Mouse (Mus musculus): Measurements from ENCODE around the gene Nek3. TPM values are rescaled to one million over a fixed set of nuclear protein-coding genes. Genes with fewer than 3 reads are reported as not detected.
"Not testable (repeated sequence)": the region's sequence is repeated elsewhere in the genome, so short reads cannot be mapped to it uniquely, and the experiment has no call there.

Nek3 gene
- polyA plus RNA-seq, 1 experiment from 2014 or later = 7.9 TPM

GRCm38 (mm10) chr8:22149643-22150344 lies 16.4 kb downstream of the Nek3 start:
- DNase-seq (ENCODE audit: low spot score) (no peak), ATAC-seq (ENCODE audit: insufficient number of reproducible peaks, low FRiP score, low TSS enrichment, low read depth) (no peak)
- Histone ChIP-seq H3K9ac (ENCODE audit: low read length) (no peak overlapping the region), H3K36me3 (ENCODE audit: control insufficient read depth, insufficient read depth, low read length) (no peaks in the 10 kb centered on the region), H3K9me3 (ENCODE audit: control insufficient read depth, low read length) (no peaks in the 10 kb centered on the region), H3K4me2 (ENCODE audit: low read depth, severe bottlenecking) (no peak overlapping the region), H3K4me3 (ENCODE audit: low read depth, low read length) (no peak overlapping the region), H3K27me3 (ENCODE audit: control insufficient read depth, insufficient read depth, low read length) (no peaks in the 10 kb centered on the region), H3K4me1 (ENCODE audit: control insufficient read depth, insufficient read depth, low read length) (no peaks in the 10 kb centered on the region), H3K27ac (replicated peaks; ENCODE audit: low read depth, low read length) (no peak overlapping the region)
- 94% methylated on average over 11 of the region's 11 CpGs for WGBS

GRCm38 (mm10) chr8:22148367-22148740 lies 17.9 kb downstream of the Nek3 start:
- H3K9me3 ChIP-seq (ENCODE audit: control insufficient read depth, low read length) = no peaks in the 10 kb centered on the region
- 93% methylated on average over 7 of the region's 7 CpGs for WGBS
- no peak overlapping the region for H3K4me2 ChIP-seq (ENCODE audit: low read depth, severe bottlenecking)
- no peaks in the 10 kb centered on the region for H3K27me3 ChIP-seq (ENCODE audit: control insufficient read depth, insufficient read depth, low read length)
- no peaks in the 10 kb centered on the region for H3K4me1 ChIP-seq (ENCODE audit: control insufficient read depth, insufficient read depth, low read length)
- no peak overlapping the region for H3K4me3 ChIP-seq (ENCODE audit: low read depth, low read length)
- no peaks in the 10 kb centered on the region for H3K36me3 ChIP-seq (ENCODE audit: control insufficient read depth, insufficient read depth, low read length)
- no peak overlapping the region for H3K27ac ChIP-seq (replicated peaks; ENCODE audit: low read depth, low read length)
- H3K9ac ChIP-seq (ENCODE audit: low read length) = no peak overlapping the region
- ATAC-seq (ENCODE audit: insufficient number of reproducible peaks, low FRiP score, low TSS enrichment, low read depth) (no peak), DNase-seq (ENCODE audit: low spot score) (no peak)

- H3K4me3 ChIP-seq (ENCODE audit: low read depth, low read length) = no peak overlapping the region
- H3K27ac ChIP-seq (replicated peaks; ENCODE audit: low read depth, low read length) = no peak overlapping the region
- no peaks in the 10 kb centered on the region for H3K36me3 ChIP-seq (ENCODE audit: control insufficient read depth, insufficient read depth, low read length)
- H3K9ac ChIP-seq (ENCODE audit: low read length) = no peak overlapping the region
- H3K4me2 ChIP-seq (ENCODE audit: low read depth, severe bottlenecking) = no peak overlapping the region
- WGBS = 81% methylated on average over 9 of the region's 9 CpGs
- ATAC-seq (ENCODE audit: insufficient number of reproducible peaks, low FRiP score, low TSS enrichment, low read depth) = no peak
- no peak for DNase-seq (ENCODE audit: low spot score)
- H3K4me1 ChIP-seq (ENCODE audit: control insufficient read depth, insufficient read depth, low read length) = no peaks in the 10 kb centered on the region
- no peaks in the 10 kb centered on the region for H3K9me3 ChIP-seq (ENCODE audit: control insufficient read depth, low read length)
- H3K27me3 ChIP-seq (ENCODE audit: control insufficient read depth, insufficient read depth, low read length) = no peaks in the 10 kb centered on the region
Measured at GRCm38 (mm10) chr8:22147706-22148366, 18.4 kb downstream of the Nek3 start.

GRCm38 (mm10) chr8:22145831-22146230 lies 20.4 kb downstream of the Nek3 start:
- no peak overlapping the region for H3K9ac ChIP-seq (ENCODE audit: low read length)
- no peaks in the 10 kb centered on the region for H3K36me3 ChIP-seq (ENCODE audit: control insufficient read depth, insufficient read depth, low read length)
- no peaks in the 10 kb centered on the region for H3K9me3 ChIP-seq (ENCODE audit: control insufficient read depth, low read length)
- WGBS = 82% methylated on average over 6 of the region's 6 CpGs
- DNase-seq (ENCODE audit: low spot score) (no peak), ATAC-seq (ENCODE audit: insufficient number of reproducible peaks, low FRiP score, low TSS enrichment, low read depth) (no peak)
- no peak overlapping the region for H3K4me2 ChIP-seq (ENCODE audit: low read depth, severe bottlenecking)
- no peaks in the 10 kb centered on the region for H3K4me1 ChIP-seq (ENCODE audit: control insufficient read depth, insufficient read depth, low read length)
- H3K4me3 ChIP-seq (ENCODE audit: low read depth, low read length) = no peak overlapping the region
- H3K27ac ChIP-seq (replicated peaks; ENCODE audit: low read depth, low read length) = no peak overlapping the region
- no peaks in the 10 kb centered on the region for H3K27me3 ChIP-seq (ENCODE audit: control insufficient read depth, insufficient read depth, low read length)

- Histone ChIP-seq H3K9ac (ENCODE audit: low read length) (no peak overlapping the region), H3K4me3 (ENCODE audit: low read depth, low read length) (no peak overlapping the region), H3K27ac (replicated peaks; ENCODE audit: low read depth, low read length) (no peak overlapping the region), H3K4me1 (ENCODE audit: control insufficient read depth, insufficient read depth, low read length) (no peaks in the 10 kb centered on the region), H3K36me3 (ENCODE audit: control insufficient read depth, insufficient read depth, low read length) (no peaks in the 10 kb centered on the region), H3K4me2 (ENCODE audit: low read depth, severe bottlenecking) (no peak overlapping the region), H3K27me3 (ENCODE audit: control insufficient read depth, insufficient read depth, low read length) (no peaks in the 10 kb centered on the region), H3K9me3 (ENCODE audit: control insufficient read depth, low read length) (no peaks in the 10 kb centered on the region)
- DNase-seq (ENCODE audit: low spot score) = no peak
- 82% methylated on average over 1 of the region's 1 CpGs for WGBS
- ATAC-seq (ENCODE audit: insufficient number of reproducible peaks, low FRiP score, low TSS enrichment, low read depth) = no peak
Measured at GRCm38 (mm10) chr8:22143764-22144491, 22.3 kb downstream of the Nek3 start.

GRCm38 (mm10) chr8:22142592-22142991 lies 23.6 kb downstream of the Nek3 start:
- no peaks in the 10 kb centered on the region for H3K36me3 ChIP-seq (ENCODE audit: control insufficient read depth, insufficient read depth, low read length)
- no peaks in the 10 kb centered on the region for H3K27me3 ChIP-seq (ENCODE audit: control insufficient read depth, insufficient read depth, low read length)
- no peaks in the 10 kb centered on the region for H3K9me3 ChIP-seq (ENCODE audit: control insufficient read depth, low read length)
- H3K9ac ChIP-seq (ENCODE audit: low read length) = no peak overlapping the region
- DNase-seq (ENCODE audit: low spot score) (no peak), ATAC-seq (ENCODE audit: insufficient number of reproducible peaks, low FRiP score, low TSS enrichment, low read depth) (no peak)
- H3K4me2 ChIP-seq (ENCODE audit: low read depth, severe bottlenecking) = no peak overlapping the region
- 81% methylated on average over 4 of the region's 4 CpGs for WGBS
- no peak overlapping the region for H3K27ac ChIP-seq (replicated peaks; ENCODE audit: low read depth, low read length)
- no peak overlapping the region for H3K4me3 ChIP-seq (ENCODE audit: low read depth, low read length)
- no peaks in the 10 kb centered on the region for H3K4me1 ChIP-seq (ENCODE audit: control insufficient read depth, insufficient read depth, low read length)

- no peak overlapping the region for H3K4me2 ChIP-seq (ENCODE audit: low read depth, severe bottlenecking)
- WGBS = 91% methylated on average over 4 of the region's 4 CpGs
- H3K9ac ChIP-seq (ENCODE audit: low read length) = no peak overlapping the region
- H3K4me1 ChIP-seq (ENCODE audit: control insufficient read depth, insufficient read depth, low read length) = no peaks in the 10 kb centered on the region
- no peaks in the 10 kb centered on the region for H3K9me3 ChIP-seq (ENCODE audit: control insufficient read depth, low read length)
- no peaks in the 10 kb centered on the region for H3K36me3 ChIP-seq (ENCODE audit: control insufficient read depth, insufficient read depth, low read length)
- H3K4me3 ChIP-seq (ENCODE audit: low read depth, low read length) = no peak overlapping the region
- no peaks in the 10 kb centered on the region for H3K27me3 ChIP-seq (ENCODE audit: control insufficient read depth, insufficient read depth, low read length)
- ATAC-seq (ENCODE audit: insufficient number of reproducible peaks, low FRiP score, low TSS enrichment, low read depth) (no peak), DNase-seq (ENCODE audit: low spot score) (no peak)
- H3K27ac ChIP-seq (replicated peaks; ENCODE audit: low read depth, low read length) = no peak overlapping the region
Measured at GRCm38 (mm10) chr8:22141836-22142385, 24.3 kb downstream of the Nek3 start.

GRCm38 (mm10) chr8:22136462-22136861 lies 29.8 kb downstream of the Nek3 start:
- not testable (repeated sequence) for ATAC-seq (ENCODE audit: insufficient number of reproducible peaks, low FRiP score, low TSS enrichment, low read depth); DNase-seq (ENCODE audit: low spot score); H3K9me3 ChIP-seq (ENCODE audit: control insufficient read depth, low read length); H3K9ac ChIP-seq (ENCODE audit: low read length); H3K27me3 ChIP-seq (ENCODE audit: control insufficient read depth, insufficient read depth, low read length); H3K36me3 ChIP-seq (ENCODE audit: control insufficient read depth, insufficient read depth, low read length); H3K4me3 ChIP-seq (ENCODE audit: low read depth, low read length); H3K4me2 ChIP-seq (ENCODE audit: low read depth, severe bottlenecking); H3K27ac ChIP-seq (replicated peaks; ENCODE audit: low read depth, low read length); H3K4me1 ChIP-seq (ENCODE audit: control insufficient read depth, insufficient read depth, low read length)
- WGBS = 91% methylated on average over 9 of the region's 9 CpGs

Data from limb, embryonic 11.5 days (tissue).